Mouse (Mus musculus) erythroid progenitor cell, adult 5-6 weeks (primary cell): ENCODE results near the gene Gm6408. TPM values are rescaled to one million over a fixed set of nuclear protein-coding genes. Genes with fewer than 3 reads are reported as not detected.
"Not testable (repeated sequence)": the region's sequence is repeated elsewhere in the genome, so short reads cannot be mapped to it uniquely, and the experiment has no call there.

Experiments used
- ATAC-seq: replicated peaks from 2 replicates; pipeline ENCODE4 v1.8.0; 2016; ENCODE audit warnings: moderate number of reproducible peaks, mild to moderate bottlenecking, moderate TSS enrichment, inconsistent platforms; ENCODE audit not compliant: poor library complexity, low FRiP score, severe bottlenecking
- total RNA-seq, 2 experiments: library from RNA; stranded (forward) in 1 of 2; stranded (reverse) in 1 of 2; fragments of 150-400 nt in 1 of 2; fragments of 186-747, 209-891 nt in 1 of 2; gene quantifications; 2 replicates each; pipeline versions ENCODE4 v1.2.3 to v1.2.4; 2015 to 2017; ENCODE audit warnings: low replicate concordance in 2 of 2

Gene Gm6408
- total RNA-seq (2015; ENCODE audit: low replicate concordance) (not detected in 2 replicates), total RNA-seq (2017; ENCODE audit: low replicate concordance) (not detected in 2 replicates)

DNA sequence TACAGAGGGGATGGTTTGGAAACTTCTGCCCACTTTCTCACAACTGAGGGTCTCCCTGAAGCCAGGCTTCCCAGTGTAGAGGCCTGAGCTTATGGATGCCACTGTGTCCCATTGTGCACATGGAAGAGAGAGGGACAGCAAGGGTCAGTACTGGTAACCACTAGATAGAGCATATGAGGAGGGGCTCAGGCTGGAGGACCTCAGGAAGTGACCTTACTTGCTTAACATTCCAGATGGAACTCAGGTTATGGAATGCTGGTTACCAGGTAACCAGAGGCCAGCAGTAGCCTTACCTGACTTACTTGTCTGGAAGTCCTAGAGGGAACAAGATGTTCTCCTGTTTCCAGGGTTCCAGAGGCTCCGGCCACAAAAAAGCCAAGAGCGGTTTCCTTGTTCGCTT, at the start of gene Gm6408:
Gm6408 (plus strand) TSS at position 301 of the 400 bp plus-strand sequence.
- not testable (repeated sequence) for ATAC-seq

DNA sequence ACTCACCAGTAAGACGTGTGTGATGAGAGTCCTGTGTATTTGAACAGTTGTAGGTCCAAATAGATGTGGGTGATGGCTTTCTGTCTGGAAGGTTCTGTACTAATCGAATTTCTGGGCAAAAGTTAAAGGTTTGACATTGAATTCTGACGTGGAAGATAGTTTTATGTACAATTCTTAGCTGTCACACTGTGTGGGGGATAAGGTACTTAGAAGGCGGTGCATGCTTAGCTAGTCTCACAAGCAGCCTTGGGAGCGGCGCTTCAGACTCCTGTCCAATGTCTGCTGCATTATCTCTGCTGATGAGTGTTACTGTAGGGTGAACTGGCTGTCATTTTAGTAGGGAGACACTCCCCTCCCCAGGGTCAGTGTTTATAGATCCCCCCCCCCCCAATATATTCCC, 49.3 kb upstream of the Gm6408 start:
- no peak for ATAC-seq

DNA sequence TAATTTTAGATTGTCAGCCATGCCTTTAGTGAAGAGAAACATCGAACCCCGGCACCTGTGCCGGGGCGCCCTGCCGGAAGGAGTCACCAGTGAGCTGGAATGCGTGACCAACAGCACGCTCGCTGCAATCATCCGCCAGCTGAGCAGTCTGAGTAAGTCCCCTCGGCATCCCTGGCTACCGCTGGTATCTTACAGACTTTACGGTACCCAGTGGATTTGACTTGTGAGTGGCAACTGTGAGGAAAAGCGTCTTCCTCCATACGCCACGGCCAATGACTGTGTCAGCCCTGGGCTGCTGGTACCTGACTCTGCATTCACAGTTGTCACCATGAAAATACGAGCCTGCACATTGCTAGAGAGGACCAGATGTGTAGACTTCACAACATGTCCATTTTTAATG, 46.4 kb upstream of the Gm6408 start:
- no peak for ATAC-seq

DNA sequence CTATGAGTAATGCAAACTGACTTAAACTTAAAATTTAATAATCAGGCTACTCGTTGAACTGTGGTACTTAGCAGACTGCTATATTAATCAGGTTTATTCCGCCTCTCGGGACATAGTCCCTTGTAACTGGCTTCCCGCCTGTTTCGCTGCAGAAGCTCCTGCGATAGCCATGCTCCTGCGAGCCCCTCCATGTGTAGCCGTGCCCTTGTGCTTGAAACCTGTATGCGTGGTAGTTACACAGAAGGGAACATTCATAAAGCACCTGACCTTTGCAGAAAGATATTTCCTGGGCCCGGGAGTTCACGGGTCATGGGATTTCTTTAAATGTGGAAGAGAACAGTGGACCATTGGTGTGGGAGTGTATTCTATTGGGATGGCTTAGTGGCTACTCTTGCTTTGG, 45.0 kb upstream of the Gm6408 start:
- ATAC-seq = no peak

DNA sequence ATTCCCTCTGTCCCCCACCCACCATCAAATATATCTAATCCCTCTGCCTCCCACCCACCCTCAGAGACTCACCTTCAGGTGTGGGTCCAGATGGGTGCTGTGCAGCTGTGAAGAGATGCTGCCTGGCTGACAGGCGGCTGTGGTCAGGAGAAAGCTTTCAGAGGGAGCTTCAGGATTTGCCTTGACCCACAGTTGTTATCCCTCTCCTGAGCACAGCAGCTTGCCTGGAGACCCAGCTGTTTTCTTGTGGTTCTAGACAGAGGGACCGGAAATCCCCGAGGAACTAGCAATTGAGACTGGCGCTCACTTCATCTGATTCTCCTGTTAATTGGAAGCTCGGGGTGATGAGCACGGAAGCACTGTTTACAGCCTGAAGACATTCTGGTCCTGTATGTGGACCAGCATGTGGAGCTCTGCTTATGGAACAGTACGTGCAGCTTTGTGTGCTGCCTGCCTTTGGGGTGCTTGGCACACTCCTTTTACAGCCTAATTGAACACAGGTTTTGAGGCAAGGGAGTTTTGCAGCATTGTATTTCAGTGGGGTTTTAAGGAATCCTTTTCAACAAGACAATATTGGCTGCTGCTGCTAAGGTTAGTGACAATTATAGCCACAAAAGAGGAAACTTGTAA, 42.5 kb upstream of the Gm6408 start:
- no peak for ATAC-seq

DNA sequence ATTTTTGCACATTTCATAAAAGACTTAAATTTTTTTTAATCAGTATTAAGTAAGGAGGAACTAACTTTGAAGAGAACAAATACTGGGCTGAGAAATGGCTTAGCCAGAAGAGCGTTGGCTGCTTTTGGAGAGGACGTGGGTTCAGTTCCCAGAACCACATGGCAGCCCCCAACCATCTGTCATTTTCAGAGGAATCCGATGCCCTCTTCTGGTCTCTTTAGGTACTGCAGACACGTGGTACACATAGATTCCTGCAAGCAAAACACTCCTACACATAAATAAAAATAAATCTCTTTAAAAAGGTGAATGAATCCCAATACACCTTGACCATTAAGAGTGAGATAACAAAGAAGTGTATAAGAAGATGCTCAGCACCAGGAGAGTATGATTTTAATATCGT, 41.5 kb upstream of the Gm6408 start:
- ATAC-seq = no peak

DNA sequence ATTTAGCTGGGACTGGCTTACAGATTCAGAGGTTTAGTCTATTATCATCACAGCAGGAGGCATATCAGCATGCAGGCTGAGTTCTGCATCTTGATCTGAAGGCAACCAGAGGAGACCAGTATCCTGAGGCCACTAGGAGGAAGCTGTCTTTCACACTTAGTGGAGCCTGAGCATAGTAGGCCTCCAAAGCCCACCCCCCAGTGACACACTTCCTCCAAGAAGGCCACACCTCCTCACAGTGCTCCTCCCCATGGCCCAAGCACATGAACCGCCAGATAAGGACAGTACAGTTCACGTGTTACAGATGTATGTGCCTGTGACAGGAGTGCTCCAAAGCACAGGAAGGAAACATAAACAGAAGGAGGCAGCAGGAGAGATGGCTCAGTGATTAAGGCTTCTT, 39.0 kb upstream of the Gm6408 start:
- no peak for ATAC-seq

DNA sequence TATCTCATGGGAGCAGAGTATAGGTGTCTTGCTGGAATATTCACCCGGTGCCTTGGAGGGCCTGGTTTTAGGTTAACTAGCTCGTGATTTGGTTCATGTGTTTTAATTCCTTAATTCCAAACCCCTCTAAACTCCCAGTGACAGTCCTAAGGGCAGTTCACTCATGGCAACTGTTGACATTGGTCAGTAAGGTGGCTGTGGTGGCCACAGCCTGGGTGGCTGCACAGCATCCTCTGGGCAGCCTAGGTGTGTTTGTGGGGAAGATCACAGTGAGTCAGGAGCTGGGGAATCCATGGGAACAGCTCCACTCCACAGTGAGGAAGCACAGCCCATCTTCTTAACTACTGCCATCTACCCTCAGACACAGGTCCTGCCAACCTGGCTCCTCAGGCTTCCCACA, 35.1 kb upstream of the Gm6408 start:
- ATAC-seq = no peak

DNA sequence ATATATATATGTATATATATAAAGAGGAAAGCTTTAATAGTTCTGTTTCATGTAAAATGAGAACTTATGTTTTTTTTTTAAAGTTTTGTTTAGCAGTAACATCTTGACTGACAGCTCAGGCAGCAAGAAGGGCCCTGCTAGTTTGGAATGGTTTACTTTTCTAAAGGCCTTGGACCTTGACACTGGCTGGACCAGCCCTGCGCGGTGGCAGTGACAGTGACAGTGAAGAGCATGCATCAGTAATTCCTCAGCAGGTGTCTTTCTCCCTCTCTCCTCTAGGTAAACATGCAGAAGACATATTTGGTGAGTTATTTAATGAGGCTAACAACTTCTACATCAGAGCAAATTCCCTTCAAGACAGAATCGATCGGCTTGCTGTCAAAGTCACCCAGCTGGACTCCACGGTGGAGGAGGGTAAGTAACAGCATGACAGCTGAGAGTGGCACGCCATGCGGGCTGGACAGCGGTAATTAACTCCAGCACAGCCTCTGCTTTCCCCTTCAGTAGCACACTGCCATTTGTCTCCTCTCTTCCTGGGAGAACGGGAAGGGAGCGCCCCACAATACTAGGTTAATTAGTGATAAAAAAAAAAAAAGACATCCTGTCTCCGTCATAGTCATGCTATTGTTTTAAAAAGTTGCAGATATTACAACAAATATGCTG, 30.0 kb upstream of the Gm6408 start:
- no peak for ATAC-seq

DNA sequence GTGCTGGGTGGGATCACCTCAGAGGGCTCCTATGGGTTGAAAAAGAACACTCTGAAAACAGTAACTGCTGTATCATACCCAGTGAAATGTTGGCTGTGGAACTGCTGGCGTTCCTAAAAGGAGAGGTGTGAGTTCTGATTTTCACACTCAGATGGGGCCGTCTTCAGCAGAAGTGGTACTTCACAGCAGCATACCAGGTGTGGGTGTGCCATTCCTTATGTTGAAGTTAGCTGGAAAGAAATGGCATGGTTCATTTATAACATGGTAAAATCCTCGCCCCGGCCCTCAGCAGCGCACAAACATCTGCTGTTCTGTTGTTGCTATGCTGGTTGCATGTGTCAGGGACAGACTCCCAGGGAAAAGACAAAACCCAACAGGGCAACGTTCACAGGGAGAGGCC, 28.2 kb upstream of the Gm6408 start:
- no peak for ATAC-seq

DNA sequence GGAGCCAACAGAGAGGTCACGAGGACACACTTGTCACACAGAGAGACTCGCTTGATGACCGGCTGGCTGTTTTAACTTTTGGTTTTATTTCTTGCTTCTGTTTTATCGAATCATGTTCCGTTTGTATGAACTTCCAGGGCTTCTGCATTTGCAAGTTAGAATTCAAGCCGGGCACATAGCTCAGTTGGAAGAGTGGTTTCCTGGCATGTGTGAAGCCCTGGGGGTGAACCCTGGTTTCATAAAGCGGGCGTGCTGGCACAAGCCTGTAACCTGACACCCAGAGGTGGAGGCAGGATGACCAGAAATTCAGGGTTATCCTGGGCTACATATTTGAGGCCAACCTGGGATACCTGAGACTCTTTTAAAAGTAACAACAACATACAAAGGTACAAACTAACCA, 20.2 kb upstream of the Gm6408 start:
- ATAC-seq = no peak

DNA sequence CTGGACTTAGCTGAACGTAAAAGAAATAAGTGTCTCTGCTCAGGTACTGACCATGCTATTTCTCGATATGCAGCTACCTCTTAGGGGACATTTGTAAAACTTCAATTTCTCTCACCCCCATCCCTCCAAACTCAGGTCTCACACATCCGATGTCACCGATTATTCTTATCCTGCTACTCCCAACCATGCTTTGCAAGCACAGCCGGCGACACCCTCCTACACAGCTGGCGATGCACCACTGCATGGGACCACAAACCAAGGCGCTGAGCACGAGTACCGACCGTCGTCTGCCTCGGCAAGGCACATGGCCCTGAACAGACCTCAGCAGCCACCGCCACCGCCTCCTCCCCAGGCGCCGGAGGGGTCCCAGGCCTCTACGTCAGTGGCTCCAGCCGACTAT, 15.1 kb upstream of the Gm6408 start:
- ATAC-seq = no peak

DNA sequence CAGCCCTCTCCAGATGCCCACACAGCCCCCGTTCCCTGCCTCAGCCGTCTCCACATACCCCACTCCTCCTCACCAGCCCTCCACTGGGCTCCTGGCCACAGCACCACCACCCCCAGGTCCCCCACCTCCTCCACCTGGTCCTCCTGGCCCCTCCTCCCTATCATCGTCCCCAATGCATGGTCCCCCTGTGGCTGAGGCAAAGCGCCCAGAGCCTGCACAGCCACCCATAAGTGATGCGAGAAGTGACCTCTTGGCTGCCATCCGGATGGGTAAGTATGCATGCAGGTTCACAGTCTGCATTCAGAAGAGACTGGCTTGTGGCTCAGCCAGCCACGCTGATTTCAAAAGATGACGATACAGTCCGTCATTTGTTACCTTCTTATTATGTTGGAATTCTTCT, 13.5 kb upstream of the Gm6408 start:
- ATAC-seq = no peak

DNA sequence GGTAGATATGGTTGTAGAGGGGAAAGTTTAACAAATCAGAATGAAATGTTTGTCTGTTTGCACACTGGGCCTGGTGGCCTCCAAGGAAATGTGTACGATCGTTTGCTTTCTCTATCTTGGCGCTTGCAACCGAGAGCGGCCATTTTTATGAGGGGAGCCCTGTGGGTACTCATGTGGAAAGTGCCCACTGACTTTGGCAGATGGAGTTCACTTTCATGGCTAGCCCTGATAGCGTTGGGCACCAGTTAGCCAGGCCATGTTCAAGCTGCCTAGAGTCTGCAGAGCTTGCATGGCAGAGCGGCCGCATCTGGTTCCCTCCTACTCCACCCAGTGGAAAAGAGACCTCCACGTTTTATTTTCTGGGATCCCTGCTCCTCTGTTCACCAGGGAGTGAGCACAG, 10.9 kb upstream of the Gm6408 start:
- no peak for ATAC-seq

DNA sequence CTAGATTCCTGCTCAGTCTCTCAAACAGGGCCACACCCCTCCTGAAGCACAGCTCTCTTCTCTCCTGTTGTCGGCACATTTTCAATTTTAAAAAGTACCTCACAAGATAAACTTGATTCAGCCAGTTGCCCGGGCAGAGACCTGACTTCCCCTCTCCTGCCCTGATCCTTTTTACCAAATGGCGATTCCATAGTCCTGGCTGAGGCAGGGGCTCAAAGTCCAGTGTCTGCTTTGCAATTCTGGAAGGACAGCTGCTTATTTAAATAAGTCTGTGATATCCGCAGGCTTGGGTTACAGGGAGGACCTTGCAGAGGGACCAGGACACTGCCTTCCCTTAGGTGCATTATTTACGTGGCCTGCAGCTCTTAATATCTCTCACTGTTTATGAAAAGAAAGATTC, 10.5 kb upstream of the Gm6408 start:
- ATAC-seq = no peak

DNA sequence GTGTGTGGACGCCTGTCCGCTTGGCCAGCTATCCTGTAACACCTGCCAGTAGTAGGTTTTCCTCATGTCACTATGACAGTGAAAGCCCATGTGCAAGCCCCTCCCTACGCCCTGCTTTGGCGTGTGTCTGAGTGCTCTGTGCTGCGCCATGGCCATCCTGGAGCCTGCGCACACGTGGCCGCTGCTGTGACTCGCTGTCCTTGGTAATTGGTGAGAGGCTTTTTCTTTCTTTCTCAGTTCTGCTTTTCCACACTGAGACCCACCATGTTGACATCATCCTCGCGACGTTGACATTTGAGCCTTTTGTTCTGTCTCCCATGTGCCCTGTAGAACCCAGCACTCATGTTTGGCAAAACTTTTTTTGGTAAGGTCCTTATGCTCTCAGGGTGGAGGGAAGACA, 9.9 kb upstream of the Gm6408 start:
- ATAC-seq = no peak

DNA sequence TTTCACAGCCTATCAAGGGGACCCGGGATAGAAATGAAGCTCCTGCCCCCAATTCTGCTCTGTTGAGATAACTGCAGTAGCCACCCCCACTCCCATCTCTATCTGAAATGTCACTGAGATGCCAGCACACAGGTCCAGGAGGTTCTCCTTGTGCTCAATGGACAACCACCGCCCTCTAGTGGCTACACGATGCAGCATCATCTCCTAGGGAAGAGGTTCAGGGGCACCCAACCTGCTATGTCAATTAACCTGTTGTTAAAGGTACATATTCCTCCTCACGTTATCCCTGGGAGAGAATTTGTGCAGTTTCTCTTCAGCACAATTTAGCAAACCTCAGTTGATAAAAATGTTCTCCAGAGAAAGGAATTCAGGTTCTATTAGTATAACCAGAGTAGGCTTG, 2.2 kb upstream of the Gm6408 start:
- not testable (repeated sequence) for ATAC-seq

DNA sequence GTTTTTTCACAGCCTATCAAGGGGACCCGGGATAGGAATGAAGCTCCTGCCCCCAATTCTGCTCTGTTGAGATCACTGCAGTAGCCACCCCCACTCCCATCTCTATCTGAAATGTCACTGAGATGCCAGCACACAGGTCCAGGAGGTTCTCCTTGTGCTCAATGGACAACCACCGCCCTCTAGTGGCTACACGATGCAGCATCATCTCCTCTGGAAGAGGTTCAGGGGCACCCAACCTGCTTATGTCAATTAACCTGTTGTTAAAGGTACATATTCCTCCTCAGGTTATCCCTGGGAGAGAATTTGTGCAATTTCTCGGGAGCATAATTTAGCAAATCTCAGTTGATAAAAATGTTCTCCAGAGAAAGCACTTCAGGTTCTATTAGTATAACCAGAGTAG, 7.2 kb downstream of the Gm6408 start:
- ATAC-seq = not testable (repeated sequence)

DNA sequence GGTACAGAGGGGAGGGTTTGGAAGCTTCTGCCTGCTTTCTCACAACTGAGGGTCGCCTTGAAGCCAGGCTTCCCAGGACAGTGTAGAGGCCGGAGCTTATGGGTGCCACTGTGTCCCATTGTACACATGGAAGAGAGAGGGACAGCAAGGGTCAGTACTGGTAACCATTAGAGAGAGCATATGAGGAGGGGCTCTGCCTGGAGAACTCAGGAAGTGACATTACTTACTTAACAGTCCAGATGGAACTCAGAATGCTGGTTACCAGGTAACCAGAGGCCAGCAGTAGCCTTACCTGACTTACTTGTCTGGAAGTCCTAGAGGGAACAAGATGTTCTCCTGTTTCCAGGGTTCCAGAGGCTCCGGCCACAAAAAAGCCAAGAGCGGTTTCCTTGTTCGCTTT, 9.3 kb downstream of the Gm6408 start, which contains the start of gene Gm6370:
Gm6370 (plus strand) TSS at position 301 of the 400 bp plus-strand sequence.
- ATAC-seq = not testable (repeated sequence)

DNA sequence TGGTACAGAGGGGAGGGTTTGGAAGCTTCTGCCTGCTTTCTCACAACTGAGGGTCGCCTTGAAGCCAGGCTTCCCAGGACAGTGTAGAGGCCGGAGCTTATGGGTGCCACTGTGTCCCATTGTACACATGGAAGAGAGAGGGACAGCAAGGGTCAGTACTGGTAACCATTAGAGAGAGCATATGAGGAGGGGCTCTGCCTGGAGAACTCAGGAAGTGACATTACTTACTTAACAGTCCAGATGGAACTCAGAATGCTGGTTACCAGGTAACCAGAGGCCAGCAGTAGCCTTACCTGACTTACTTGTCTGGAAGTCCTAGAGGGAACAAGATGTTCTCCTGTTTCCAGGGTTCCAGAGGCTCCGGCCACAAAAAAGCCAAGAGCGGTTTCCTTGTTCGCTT, 20.3 kb downstream of the Gm6408 start, which contains the start of gene 4930449I24Rik:
4930449I24Rik (plus strand) TSS at position 301 of the 400 bp plus-strand sequence.
- ATAC-seq = not testable (repeated sequence)

DNA sequence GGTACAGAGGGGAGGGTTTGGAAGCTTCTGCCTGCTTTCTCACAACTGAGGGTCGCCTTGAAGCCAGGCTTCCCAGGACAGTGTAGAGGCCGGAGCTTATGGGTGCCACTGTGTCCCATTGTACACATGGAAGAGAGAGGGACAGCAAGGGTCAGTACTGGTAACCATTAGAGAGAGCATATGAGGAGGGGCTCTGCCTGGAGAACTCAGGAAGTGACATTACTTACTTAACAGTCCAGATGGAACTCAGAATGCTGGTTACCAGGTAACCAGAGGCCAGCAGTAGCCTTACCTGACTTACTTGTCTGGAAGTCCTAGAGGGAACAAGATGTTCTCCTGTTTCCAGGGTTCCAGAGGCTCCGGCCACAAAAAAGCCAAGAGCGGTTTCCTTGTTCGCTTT, 32.1 kb downstream of the Gm6408 start, which contains the start of gene Gm3402:
Gm3402 (plus strand) TSS at position 301 of the 400 bp plus-strand sequence.
- ATAC-seq = not testable (repeated sequence)
